Mouse (Mus musculus) midbrain, embryonic 14.5 days (tissue): ENCODE measurements at regions not wholly inside any gene's neighbourhood (a gene's known extent, or its start where the extent isn't known, plus 50 kb on each side); places are given as distances from the start of the nearest gene placed in this dataset.

Experiments
- ATAC-seq: fragments of 200-750 bp; cut with Nextera tagmentation; 2 replicates; pipeline ENCODE4 v1.8.0; 2017; ENCODE audit warnings: moderate number of reproducible peaks, moderate library complexity; ENCODE audit not compliant: low FRiP score, low TSS enrichment
- DNase-seq: peaks from one replicate; pipeline ENCODE4 v3.0.0-alpha.2; 2015
- H3K27ac ChIP-seq: fragments of 300-500 bp; sonication (generic); replicated peaks from 2 replicates; pipeline ENCODE4 v1.5.1; 2014; ENCODE audit warnings: mild to moderate bottlenecking, low read depth, low read length, moderate library complexity
- H3K27me3 ChIP-seq: fragments of 300-500 bp; sonication (generic); 2 replicates; pipeline ENCODE4 v1.6.1; 2014; ENCODE audit warnings: low read length, control low read depth, mixed read lengths; ENCODE audit not compliant: control insufficient read depth, insufficient read depth
- H3K36me3 ChIP-seq: fragments of 300-500 bp; sonication (generic); 2 replicates; pipeline ENCODE4 v1.6.1; 2014; ENCODE audit warnings: low read length, control low read depth; ENCODE audit not compliant: control insufficient read depth, insufficient read depth
- H3K4me1 ChIP-seq: fragments of 300-500 bp; sonication (generic); 2 replicates; pipeline ENCODE4 v1.6.1; 2014; ENCODE audit warnings: mild to moderate bottlenecking, antibody characterized with exemption, low read length, control low read depth; ENCODE audit not compliant: control insufficient read depth, insufficient read depth
- H3K4me2 ChIP-seq: fragments of 300-500 bp; sonication (generic); 2 replicates; pipeline ENCODE4 v1.6.1; 2014; ENCODE audit warnings: mild to moderate bottlenecking, low read length, moderate library complexity
- H3K4me3 ChIP-seq: fragments of 300-500 bp; sonication (generic); replicated peaks from 2 replicates; pipeline ENCODE4 v1.5.1; 2014; ENCODE audit warnings: low read depth, low read length
- H3K9ac ChIP-seq: fragments of 300-500 bp; sonication (generic); replicated peaks from 2 replicates; pipeline ENCODE4 v1.6.1; 2014; ENCODE audit warnings: mild to moderate bottlenecking, low read length, moderate library complexity
- H3K9me3 ChIP-seq: fragments of 300-500 bp; sonication (generic); 2 replicates; pipeline ENCODE4 v1.6.1; 2016; ENCODE audit warnings: low read length, control low read depth, mixed read lengths; ENCODE audit not compliant: control insufficient read depth
- WGBS: fragments of 180-500 bp; shearing (Covaris S2); extraction: QIAGEN DNeasy Blood & Tissue Kit; methylation state at CpG from one replicate; pipeline ENCODE4 v1.1.7; 2014; 5-methylcytosine and 5-hydroxymethylcytosine counted together

- Histone ChIP-seq H3K4me3 (no peak overlapping the region), H3K9ac (no peak overlapping the region), H3K36me3 (no peaks in the 10 kb centered on the region), H3K27me3 (no peaks in the 10 kb centered on the region), H3K4me1 (peaks cover 17% of the 10 kb centered on the region), H3K4me2 (no peak overlapping the region), H3K27ac (0 out of 2 replicates have a peak overlapping the region, but pooled peaks have one; percentile 32), H3K9me3 (no peaks in the 10 kb centered on the region)
- DNase-seq, result peak; percentile 57
- ATAC-seq, result no peak; the same call in 1 of the 2 replicates
- 61% methylated on average over 9 of the region's 9 CpGs for WGBS
These were observed 143.8 kb downstream of the Ppp4r2 start for GRCm38 (mm10) chr6:100977201-100977691.

- 83% methylated on average over 5 of the region's 5 CpGs for WGBS
- Histone ChIP-seq H3K4me2 (no peak overlapping the region), H3K27me3 (no peaks in the 10 kb centered on the region), H3K9me3 (no peaks in the 10 kb centered on the region), H3K4me3 (no peak overlapping the region), H3K4me1 (peaks cover 17% of the 10 kb centered on the region), H3K9ac (no peak overlapping the region), H3K36me3 (no peaks in the 10 kb centered on the region), H3K27ac (no peak overlapping the region)
- ATAC-seq (no peak), DNase-seq (no peak)
These were observed 144.7 kb downstream of the Ppp4r2 start for GRCm38 (mm10) chr6:100978113-100978512.

- Histone ChIP-seq H3K27ac (no peak overlapping the region), H3K4me2 (no peak overlapping the region), H3K27me3 (no peaks in the 10 kb centered on the region), H3K9ac (no peak overlapping the region), H3K9me3 (no peaks in the 10 kb centered on the region), H3K36me3 (no peaks in the 10 kb centered on the region), H3K4me3 (no peak overlapping the region), H3K4me1 (peaks cover 17% of the 10 kb centered on the region)
- 72% methylated on average over 9 of the region's 9 CpGs for WGBS
- no peak for DNase-seq
- no peak for ATAC-seq
These were observed 145.5 kb downstream of the Ppp4r2 start for GRCm38 (mm10) chr6:100978727-100979460.

- WGBS, result 93% methylated on average over 2 of the region's 2 CpGs
- no peak overlapping the region for H3K27ac ChIP-seq
- no peaks in the 10 kb centered on the region for H3K27me3 ChIP-seq
- H3K4me2 ChIP-seq, result no peak overlapping the region
- no peak overlapping the region for H3K4me3 ChIP-seq
- ATAC-seq (no peak), DNase-seq (no peak)
- peaks cover 17% of the 10 kb centered on the region for H3K4me1 ChIP-seq
- H3K9me3 ChIP-seq, result no peaks in the 10 kb centered on the region
- H3K36me3 ChIP-seq, result no peaks in the 10 kb centered on the region
- no peak overlapping the region for H3K9ac ChIP-seq
These were observed 146.7 kb downstream of the Ppp4r2 start for GRCm38 (mm10) chr6:100980156-100980555.

- Histone ChIP-seq H3K27me3 (no peaks in the 10 kb centered on the region), H3K9ac (no peak overlapping the region), H3K36me3 (no peaks in the 10 kb centered on the region), H3K4me1 (no peaks in the 10 kb centered on the region), H3K27ac (no peak overlapping the region), H3K9me3 (no peaks in the 10 kb centered on the region), H3K4me3 (no peak overlapping the region), H3K4me2 (no peak overlapping the region)
- ATAC-seq (no peak), DNase-seq (no peak)
- 78% methylated on average over 7 of the region's 7 CpGs for WGBS
These were observed 151.4 kb downstream of the Ppp4r2 start for GRCm38 (mm10) chr6:100984861-100985260.

- no peaks in the 10 kb centered on the region for H3K27me3 ChIP-seq
- no peaks in the 10 kb centered on the region for H3K9me3 ChIP-seq
- no peak overlapping the region for H3K4me3 ChIP-seq
- no peak overlapping the region for H3K27ac ChIP-seq
- 81% methylated on average over 5 of the region's 5 CpGs for WGBS
- H3K4me2 ChIP-seq, result no peak overlapping the region
- H3K4me1 ChIP-seq, result no peaks in the 10 kb centered on the region
- no peak for ATAC-seq
- no peaks in the 10 kb centered on the region for H3K36me3 ChIP-seq
- DNase-seq, result no peak
- no peak overlapping the region for H3K9ac ChIP-seq
These were observed 152.0 kb downstream of the Ppp4r2 start for GRCm38 (mm10) chr6:100985334-100985937.

- ATAC-seq (no peak), DNase-seq (no peak)
- Histone ChIP-seq H3K9ac (no peak overlapping the region), H3K9me3 (no peaks in the 10 kb centered on the region), H3K4me2 (no peak overlapping the region), H3K27me3 (no peaks in the 10 kb centered on the region), H3K36me3 (no peaks in the 10 kb centered on the region), H3K27ac (no peak overlapping the region), H3K4me3 (no peak overlapping the region), H3K4me1 (no peaks in the 10 kb centered on the region)
- 83% methylated on average over 6 of the region's 6 CpGs for WGBS
These were observed 155.1 kb downstream of the Ppp4r2 start for GRCm38 (mm10) chr6:100988521-100988920.

GRCm38 (mm10) chr6:100993421-100993820, 160.0 kb downstream of the Ppp4r2 start:
- Histone ChIP-seq H3K4me1 (0 out of 2 replicates have a peak, but pooled peaks cover 4% of the 10 kb centered on the region), H3K4me2 (no peak overlapping the region), H3K27me3 (no peaks in the 10 kb centered on the region), H3K36me3 (no peaks in the 10 kb centered on the region), H3K27ac (no peak overlapping the region), H3K9me3 (no peaks in the 10 kb centered on the region), H3K9ac (no peak overlapping the region), H3K4me3 (no peak overlapping the region)
- no peak for ATAC-seq
- 87% methylated on average over 1 of the region's 1 CpGs for WGBS
- DNase-seq, result no peak
